Mouse (Mus musculus) layer of hippocampus, adult 11-12 months (tissue): ENCODE measurements around the gene Adam19.
"Not testable (repeated sequence)": the region's sequence is repeated elsewhere in the genome, so short reads cannot be mapped to it uniquely, and the experiment has no call there.

Experiments
- DNase-seq: peaks from one replicate; pipeline ENCODE4 v3.0.0; 2022; ENCODE audit warnings: low spot score

The Adam19 gene

GRCm38 (mm10) chr11:46131022-46131986 is 75.5 kb downstream of the Adam19 start:
- DNase-seq = no peak

- peak; percentile 18 for DNase-seq
These were observed 79.1 kb downstream of the Adam19 start for GRCm38 (mm10) chr11:46134899-46135298.

GRCm38 (mm10) chr11:46143342-46143741 is 87.5 kb downstream of the Adam19 start:
- no peak for DNase-seq

GRCm38 (mm10) chr11:46145163-46145875 is 89.5 kb downstream of the Adam19 start:
- DNase-seq = no peak

- DNase-seq = no peak
These were observed 90.8 kb downstream of the Adam19 start for GRCm38 (mm10) chr11:46146619-46147018.

- no peak for DNase-seq
These were observed 101.2 kb downstream of the Adam19 start for GRCm38 (mm10) chr11:46156945-46157344.

GRCm38 (mm10) chr11:46157462-46157861 is 101.7 kb downstream of the Adam19 start:
- no peak for DNase-seq

- DNase-seq = peak; percentile 18
These were observed 110.2 kb downstream of the Adam19 start, which contains the start of gene Nipal4 for GRCm38 (mm10) chr11:46165866-46166585. Gene Nipal4 (minus strand): TSS chr11:46166508.

- no peak for DNase-seq
These were observed 112.7 kb downstream of the Adam19 start for GRCm38 (mm10) chr11:46168506-46168905.

GRCm38 (mm10) chr11:46169908-46170307 is 114.1 kb downstream of the Adam19 start:
- peak; percentile 54 for DNase-seq

GRCm38 (mm10) chr11:46172128-46172527 is 116.3 kb downstream of the Adam19 start:
- DNase-seq = no peak

GRCm38 (mm10) chr11:46176155-46176554 is 120.4 kb downstream of the Adam19 start:
- DNase-seq = no peak

GRCm38 (mm10) chr11:46177246-46178043 is 121.7 kb downstream of the Adam19 start:
- DNase-seq = no peak

GRCm38 (mm10) chr11:46182031-46182430 is 126.2 kb downstream of the Adam19 start:
- DNase-seq = not testable (repeated sequence)

- no peak for DNase-seq
These were observed 129.2 kb downstream of the Adam19 start for GRCm38 (mm10) chr11:46184946-46185345.

- DNase-seq = no peak
These were observed 129.7 kb downstream of the Adam19 start for GRCm38 (mm10) chr11:46185486-46185885.

- DNase-seq = no peak
These were observed 132.5 kb downstream of the Adam19 start for GRCm38 (mm10) chr11:46188283-46188682.

- DNase-seq = no peak
These were observed 138.4 kb downstream of the Adam19 start for GRCm38 (mm10) chr11:46194175-46194574.
